Mouse (Mus musculus): Measurements from ENCODE around the gene Stx8. TPM values are rescaled to one million over a fixed set of nuclear protein-coding genes. Genes with fewer than 3 reads are reported as not detected.

Gene Stx8
- polyA plus RNA-seq, 1 experiment from 2014 or later = 74.2 TPM

DNA sequence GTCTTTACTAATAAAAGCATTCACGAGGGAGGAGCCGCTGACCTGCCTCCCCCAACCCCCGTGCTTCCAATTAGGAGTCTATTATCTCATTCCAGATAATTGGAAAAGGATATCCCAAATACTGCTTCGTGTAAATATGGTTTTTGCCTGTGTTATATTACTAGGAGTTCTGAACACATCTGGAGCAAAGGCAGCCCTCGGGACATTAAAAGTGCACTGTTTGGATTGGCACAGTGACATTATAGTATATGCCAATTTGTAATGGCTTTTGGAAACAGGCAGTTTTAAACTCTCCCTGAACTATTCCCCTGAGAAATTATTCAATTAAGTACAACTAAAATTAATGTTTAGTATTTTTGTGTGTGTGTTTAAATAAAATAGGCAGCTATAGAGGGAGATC, 108.7 kb downstream of the Stx8 start:
- 56% methylated on average over 5 of the region's 5 CpGs for WGBS
- Histone ChIP-seq H3K27ac (replicated peaks) (no peak overlapping the region), H3K9ac (no peak overlapping the region), H3K4me1 (replicated peaks) (peaks cover 29% of the 10 kb centered on the region), H3K36me3 (no peaks in the 10 kb centered on the region), H3K4me2 (no peak overlapping the region), H3K4me3 (no peak overlapping the region), H3K27me3 (no peaks in the 10 kb centered on the region), H3K9me3 (no peaks in the 10 kb centered on the region)
- ATAC-seq (ENCODE audit: low read depth) = peak; percentile 43; the same call in 1 of the 2 replicates

DNA sequence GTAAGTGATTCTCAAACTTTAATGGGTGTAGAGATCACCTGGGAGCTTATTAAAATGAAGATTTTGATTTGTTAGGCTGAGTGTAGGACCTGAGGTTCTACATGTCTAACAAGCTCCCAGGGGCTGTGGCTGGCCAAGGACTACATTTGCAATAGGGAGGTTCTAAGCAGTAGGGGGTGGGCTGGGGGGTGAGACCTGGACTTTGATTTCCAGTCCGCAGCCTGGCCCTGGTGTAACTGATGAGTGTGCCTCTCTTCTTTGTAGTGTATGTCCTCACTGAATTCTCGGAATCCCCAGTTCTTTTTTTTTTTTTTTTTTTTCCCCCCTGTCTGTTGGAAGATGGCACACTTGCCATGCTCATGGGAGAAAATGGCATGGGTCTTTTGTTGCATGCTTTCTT, 109.3 kb downstream of the Stx8 start:
- Histone ChIP-seq H3K4me2 (no peak overlapping the region), H3K4me3 (no peak overlapping the region), H3K9ac (no peak overlapping the region), H3K4me1 (replicated peaks) (peaks cover 27% of the 10 kb centered on the region), H3K27me3 (no peaks in the 10 kb centered on the region), H3K36me3 (no peaks in the 10 kb centered on the region), H3K9me3 (no peaks in the 10 kb centered on the region), H3K27ac (replicated peaks) (no peak overlapping the region)
- ATAC-seq (ENCODE audit: low read depth) = no peak
- 65% methylated on average over 2 of the region's 2 CpGs for WGBS

DNA sequence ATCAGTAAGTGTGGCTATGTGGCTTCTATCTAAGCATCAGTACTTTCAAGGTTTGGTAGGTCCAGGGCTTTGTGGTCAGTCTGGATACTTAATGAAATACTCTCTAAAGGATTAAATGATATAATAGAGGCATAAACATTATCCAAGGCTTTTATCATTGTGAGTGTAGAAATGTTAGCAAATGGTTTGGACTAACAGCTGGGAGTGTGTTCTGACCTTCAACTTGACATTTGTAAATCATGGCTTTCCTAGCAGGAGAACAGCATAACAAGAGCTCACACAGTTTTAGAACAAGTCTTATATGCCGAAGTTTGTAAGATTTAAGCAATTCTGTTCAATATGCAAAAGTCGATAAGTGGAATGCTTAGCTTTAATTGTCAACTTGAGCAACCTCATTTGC, 113.8 kb downstream of the Stx8 start:
- WGBS = 95% methylated on average over 2 of the region's 2 CpGs
- no peak for ATAC-seq (ENCODE audit: low read depth)
- no peaks in the 10 kb centered on the region for H3K36me3 ChIP-seq
- no peak overlapping the region for H3K27ac ChIP-seq (replicated peaks)
- no peak overlapping the region for H3K4me3 ChIP-seq
- H3K4me2 ChIP-seq = no peak overlapping the region
- H3K9ac ChIP-seq = no peak overlapping the region
- peaks cover 10% of the 10 kb centered on the region for H3K4me1 ChIP-seq (replicated peaks)
- no peaks in the 10 kb centered on the region for H3K9me3 ChIP-seq
- no peaks in the 10 kb centered on the region for H3K27me3 ChIP-seq

DNA sequence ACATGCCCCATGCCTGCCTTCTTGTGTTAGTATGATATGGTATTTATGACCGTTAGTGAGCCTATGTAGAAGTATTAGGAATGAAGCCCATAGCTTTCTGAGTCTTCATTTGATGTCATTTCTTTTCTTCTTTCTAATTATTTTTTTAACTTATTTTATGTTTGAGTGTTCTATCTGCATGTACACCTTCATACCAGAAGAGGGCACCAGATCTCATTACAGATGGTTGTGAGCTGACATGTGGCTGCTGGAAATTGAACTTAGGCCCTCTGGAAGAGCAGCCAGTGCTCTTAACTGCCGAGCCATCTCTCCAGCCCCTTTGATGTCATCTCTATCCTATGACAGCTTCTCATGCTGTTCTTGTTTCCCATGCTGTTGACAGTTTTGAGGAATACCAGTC, 115.0 kb downstream of the Stx8 start:
- H3K4me3 ChIP-seq = no peak overlapping the region
- H3K9me3 ChIP-seq = no peaks in the 10 kb centered on the region
- 89% methylated on average over 2 of the region's 2 CpGs for WGBS
- no peak for ATAC-seq (ENCODE audit: low read depth)
- no peaks in the 10 kb centered on the region for H3K27me3 ChIP-seq
- no peak overlapping the region for H3K4me2 ChIP-seq
- no peak overlapping the region for H3K27ac ChIP-seq (replicated peaks)
- 0 out of 2 replicates have a peak, but pooled peaks cover 4% of the 10 kb centered on the region for H3K4me1 ChIP-seq (replicated peaks)
- H3K36me3 ChIP-seq = no peaks in the 10 kb centered on the region
- no peak overlapping the region for H3K9ac ChIP-seq

DNA sequence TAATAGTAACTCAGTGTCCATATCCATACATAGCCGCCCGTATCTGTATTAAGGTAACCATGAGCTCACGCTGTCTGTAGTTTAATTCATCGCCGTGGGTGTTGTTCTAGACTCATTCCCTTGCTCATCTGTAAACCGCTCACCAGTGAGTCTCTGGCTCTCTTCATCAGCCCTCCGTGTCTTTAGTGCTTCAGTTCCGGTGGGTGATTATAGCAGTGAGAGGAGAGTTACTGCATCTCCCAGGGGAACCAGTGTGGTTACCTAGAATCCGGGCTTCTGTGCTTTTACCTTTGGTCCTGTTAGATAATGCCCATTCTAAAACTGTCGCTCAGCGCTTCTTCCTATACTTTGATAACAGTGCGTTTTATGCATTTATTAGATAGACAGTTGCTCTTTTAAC, 116.8 kb downstream of the Stx8 start:
- peak; percentile 23; the same call in 1 of the 2 replicates for ATAC-seq (ENCODE audit: low read depth)
- H3K36me3 ChIP-seq = no peaks in the 10 kb centered on the region
- H3K27ac ChIP-seq (replicated peaks) = no peak overlapping the region
- no peaks in the 10 kb centered on the region for H3K9me3 ChIP-seq
- no peaks in the 10 kb centered on the region for H3K27me3 ChIP-seq
- H3K4me3 ChIP-seq = no peak overlapping the region
- H3K9ac ChIP-seq = no peak overlapping the region
- no peak overlapping the region for H3K4me2 ChIP-seq
- H3K4me1 ChIP-seq (replicated peaks) = 0 out of 2 replicates have a peak, but pooled peaks cover 4% of the 10 kb centered on the region
- WGBS = 75% methylated on average over 12 of the region's 12 CpGs

DNA sequence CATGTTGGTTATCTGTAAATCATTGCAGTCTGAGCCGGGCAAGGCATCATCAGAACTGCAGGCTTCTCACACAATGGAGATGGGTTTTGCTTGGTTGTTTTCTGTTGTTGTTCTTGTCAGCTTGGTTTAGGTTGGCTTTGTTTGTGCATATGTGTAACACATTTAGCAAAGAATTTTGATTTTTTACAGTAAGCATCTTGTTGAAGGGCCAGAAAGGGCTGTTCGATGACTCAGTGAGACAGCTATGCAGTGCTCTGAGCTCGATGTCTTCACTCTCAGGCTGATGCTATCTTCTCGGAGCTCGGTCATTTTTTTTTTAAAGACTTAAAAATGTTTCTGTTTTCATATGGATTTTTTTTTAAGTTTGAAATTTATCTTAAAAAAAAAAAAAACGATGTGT, 117.6 kb downstream of the Stx8 start:
- Histone ChIP-seq H3K36me3 (no peaks in the 10 kb centered on the region), H3K4me2 (no peak overlapping the region), H3K4me1 (replicated peaks) (0 out of 2 replicates have a peak, but pooled peaks cover 4% of the 10 kb centered on the region), H3K9ac (no peak overlapping the region), H3K27ac (replicated peaks) (peak overlapping the region; percentile 49; the same call in 1 of the 2 replicates), H3K27me3 (no peaks in the 10 kb centered on the region), H3K4me3 (no peak overlapping the region), H3K9me3 (no peaks in the 10 kb centered on the region)
- 84% methylated on average over 6 of the region's 6 CpGs for WGBS
- ATAC-seq (ENCODE audit: low read depth) = no peak

DNA sequence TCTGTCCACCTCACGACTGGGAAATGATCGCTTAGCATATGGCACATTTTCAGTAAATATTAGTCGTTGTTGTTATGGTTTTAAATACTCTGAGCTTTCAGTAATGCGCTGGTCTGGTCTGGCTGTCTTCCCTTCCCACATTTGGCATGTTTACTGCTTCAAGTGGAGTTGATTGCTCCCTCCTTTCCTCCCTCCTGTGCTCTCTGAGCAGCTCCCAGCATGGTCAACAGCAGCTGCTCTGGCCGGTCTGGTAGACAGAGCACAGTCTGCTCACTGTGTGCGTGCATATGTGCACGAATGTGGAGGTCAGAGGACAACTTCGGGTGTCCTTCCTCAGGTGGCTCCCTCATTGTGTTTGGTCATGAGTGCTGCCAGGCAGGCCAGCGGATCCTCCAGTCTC, 120.2 kb downstream of the Stx8 start:
- ATAC-seq (ENCODE audit: low read depth) = no peak

DNA sequence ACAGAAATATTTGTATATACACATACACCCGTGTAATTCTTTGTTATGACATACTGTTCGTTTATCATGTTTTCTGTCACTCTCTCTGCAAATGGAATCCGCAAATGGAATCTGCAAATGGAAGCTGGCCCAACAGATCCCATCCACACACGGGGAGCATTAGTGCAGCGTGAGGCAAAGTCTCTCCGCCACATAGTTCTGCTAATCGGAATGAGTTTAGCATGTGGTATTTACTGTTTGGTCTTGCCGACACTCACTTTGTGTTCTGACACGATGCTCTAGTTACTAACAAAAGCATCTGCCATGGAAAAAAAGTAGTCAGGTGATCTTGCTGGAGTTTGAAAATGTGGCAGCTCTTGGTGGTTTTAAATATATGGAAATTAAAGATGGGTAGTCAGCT, 123.4 kb downstream of the Stx8 start:
- H3K4me2 ChIP-seq = no peak overlapping the region
- H3K4me3 ChIP-seq = no peak overlapping the region
- no peaks in the 10 kb centered on the region for H3K36me3 ChIP-seq
- no peaks in the 10 kb centered on the region for H3K9me3 ChIP-seq
- 73% methylated on average over 9 of the region's 9 CpGs for WGBS
- H3K4me1 ChIP-seq (replicated peaks) = peaks cover 16% of the 10 kb centered on the region
- no peak for ATAC-seq (ENCODE audit: low read depth)
- no peaks in the 10 kb centered on the region; the same call in 1 of the 2 replicates for H3K27me3 ChIP-seq
- no peak overlapping the region for H3K27ac ChIP-seq (replicated peaks)
- H3K9ac ChIP-seq = no peak overlapping the region

More for the DNA sequence above, 120.2 kb downstream of the Stx8 start:
- Histone ChIP-seq H3K36me3 (no peaks in the 10 kb centered on the region), H3K4me2 (no peak overlapping the region), H3K27ac (replicated peaks) (no peak overlapping the region), H3K9me3 (no peaks in the 10 kb centered on the region), H3K9ac (no peak overlapping the region), H3K4me3 (no peak overlapping the region), H3K4me1 (replicated peaks) (peaks cover 15% of the 10 kb centered on the region), H3K27me3 (no peaks in the 10 kb centered on the region)
- 77% methylated on average over 9 of the region's 9 CpGs for WGBS

DNA sequence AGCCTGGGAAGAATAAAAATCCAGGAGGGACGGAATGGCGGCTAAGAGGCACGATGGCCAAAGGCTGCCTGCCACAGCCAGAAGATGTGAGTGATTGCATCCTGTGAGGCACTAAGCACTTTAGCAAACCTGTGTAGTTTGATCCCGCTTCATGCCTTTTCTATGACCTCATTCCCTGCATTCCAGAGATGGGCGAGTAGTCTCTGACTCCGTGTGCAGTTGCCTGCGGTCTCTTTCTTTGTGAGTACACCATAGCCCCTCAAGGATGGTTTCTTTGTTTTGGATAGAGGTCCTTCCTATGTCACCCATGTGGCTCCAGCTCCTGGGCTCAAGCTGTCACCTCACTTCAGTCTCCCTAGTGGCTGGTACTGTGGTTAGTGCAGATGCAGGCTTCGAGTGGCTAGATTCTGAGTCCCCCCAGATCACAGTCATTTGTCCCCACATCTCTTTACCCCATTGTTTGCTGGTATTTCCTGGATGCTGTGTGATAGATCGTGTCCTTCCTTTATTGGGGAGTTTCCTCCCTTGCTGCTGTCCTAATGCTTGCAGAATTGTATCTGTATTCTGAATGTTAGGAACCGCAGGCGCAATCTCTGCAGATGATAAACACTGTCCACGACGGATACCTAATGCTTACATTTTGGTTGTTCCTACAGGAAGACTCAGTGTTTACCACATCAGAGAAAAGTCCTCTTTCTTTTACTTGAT, 124.0 kb downstream of the Stx8 start:
- H3K4me3 ChIP-seq = no peak overlapping the region
- no peak overlapping the region for H3K4me2 ChIP-seq
- WGBS = 56% methylated on average over 13 of the region's 13 CpGs
- H3K27me3 ChIP-seq = no peaks in the 10 kb centered on the region; the same call in 1 of the 2 replicates
- no peak overlapping the region for H3K9ac ChIP-seq
- no peaks in the 10 kb centered on the region for H3K9me3 ChIP-seq
- no peak overlapping the region for H3K27ac ChIP-seq (replicated peaks)
- no peaks in the 10 kb centered on the region for H3K36me3 ChIP-seq
- H3K4me1 ChIP-seq (replicated peaks) = peaks cover 16% of the 10 kb centered on the region
- ATAC-seq (ENCODE audit: low read depth) = no peak

DNA sequence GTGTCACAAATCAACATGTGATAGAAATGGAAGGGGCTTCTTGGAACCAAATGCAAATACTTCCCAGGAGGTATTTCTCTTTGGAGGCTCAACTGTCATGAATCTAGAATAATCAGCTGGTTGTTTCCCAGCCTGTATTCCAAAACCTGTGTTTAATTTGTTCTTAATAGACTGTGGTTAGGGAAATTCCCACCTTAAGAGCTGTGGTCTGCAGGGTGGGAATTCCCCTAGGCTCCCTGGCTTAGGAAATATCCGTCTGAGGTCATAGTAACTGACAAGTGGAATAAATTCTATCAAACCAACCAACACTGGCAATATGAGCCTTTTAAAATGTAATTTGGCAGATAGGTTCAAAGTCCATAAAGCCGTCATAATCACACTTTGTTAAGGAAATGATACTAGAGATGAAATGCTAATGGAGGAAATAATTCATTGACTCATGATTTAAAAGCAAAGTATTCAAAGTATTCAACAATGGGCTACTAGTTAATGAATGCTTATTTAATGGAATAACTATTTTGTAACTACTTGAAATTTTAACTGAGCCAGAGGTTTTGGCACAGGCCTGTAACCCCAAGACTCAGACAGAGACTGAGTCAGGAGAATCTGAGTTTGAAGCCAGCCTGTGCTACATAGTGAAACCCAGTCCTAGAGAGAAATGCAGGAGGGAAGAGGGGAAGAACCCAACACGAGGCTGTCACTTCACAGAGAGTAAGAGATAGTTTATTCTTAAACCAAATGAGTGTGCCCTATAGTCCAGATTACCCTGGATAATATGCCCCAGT, 126.2 kb downstream of the Stx8 start:
- no peak overlapping the region for H3K9ac ChIP-seq
- H3K4me1 ChIP-seq (replicated peaks) = peaks cover 16% of the 10 kb centered on the region
- no peak overlapping the region for H3K4me3 ChIP-seq
- 54% methylated on average over 3 of the region's 3 CpGs for WGBS
- no peak overlapping the region for H3K4me2 ChIP-seq
- H3K36me3 ChIP-seq = no peaks in the 10 kb centered on the region
- no peak for ATAC-seq (ENCODE audit: low read depth)
- no peaks in the 10 kb centered on the region; the same call in 1 of the 2 replicates for H3K27me3 ChIP-seq
- H3K27ac ChIP-seq (replicated peaks) = no peak overlapping the region
- no peaks in the 10 kb centered on the region for H3K9me3 ChIP-seq

DNA sequence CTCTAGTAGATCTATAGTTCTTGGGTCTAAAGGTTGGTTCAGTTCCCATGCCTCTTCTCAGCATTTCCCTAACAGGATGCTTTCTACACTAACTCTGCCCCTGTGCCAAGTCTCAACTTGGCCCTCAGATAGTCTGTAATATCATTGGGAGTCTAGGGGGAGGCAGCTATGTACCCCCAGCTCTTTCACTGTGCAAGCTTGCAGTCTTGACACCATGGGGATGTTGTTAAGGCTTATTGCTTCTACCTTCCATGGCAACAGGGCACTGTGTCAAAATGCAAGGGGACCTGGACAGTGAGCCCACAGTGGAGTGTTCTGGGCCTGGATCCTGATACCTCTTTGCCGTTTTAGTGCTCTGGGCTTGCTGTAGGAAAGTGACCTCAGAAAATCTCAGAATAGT, 135.6 kb downstream of the Stx8 start:
- Histone ChIP-seq H3K9ac (no peak overlapping the region), H3K9me3 (no peaks in the 10 kb centered on the region), H3K4me1 (replicated peaks) (no peaks in the 10 kb centered on the region), H3K4me3 (no peak overlapping the region), H3K27ac (replicated peaks) (no peak overlapping the region), H3K4me2 (no peak overlapping the region), H3K36me3 (no peaks in the 10 kb centered on the region), H3K27me3 (no peaks in the 10 kb centered on the region)
- WGBS = 87% methylated on average over 1 of the region's 1 CpGs
- peak; percentile 19; the same call in 1 of the 2 replicates for ATAC-seq (ENCODE audit: low read depth)

DNA sequence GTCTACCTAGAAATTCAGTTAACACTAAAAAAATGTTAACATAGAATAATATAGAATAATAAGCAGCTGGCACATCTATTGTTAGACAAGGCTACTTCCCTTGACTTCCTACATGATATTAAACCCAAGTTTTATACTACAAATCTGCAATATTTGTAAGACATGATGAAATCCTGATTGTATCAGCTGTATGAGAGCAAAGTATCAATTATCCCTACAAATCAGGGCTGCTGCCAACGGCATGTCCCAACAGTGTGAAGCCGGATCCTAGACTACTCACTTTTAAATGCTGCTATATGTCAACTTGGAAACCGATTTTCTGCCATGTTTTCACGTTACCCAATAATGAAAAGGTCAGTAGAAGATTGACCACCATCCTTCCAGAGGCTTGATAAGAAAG, 137.5 kb downstream of the Stx8 start:
- H3K9ac ChIP-seq = no peak overlapping the region
- no peak overlapping the region for H3K4me2 ChIP-seq
- H3K4me1 ChIP-seq (replicated peaks) = no peaks in the 10 kb centered on the region
- no peak overlapping the region for H3K4me3 ChIP-seq
- no peak for ATAC-seq (ENCODE audit: low read depth)
- 75% methylated on average over 4 of the region's 4 CpGs for WGBS
- H3K36me3 ChIP-seq = no peaks in the 10 kb centered on the region
- H3K27me3 ChIP-seq = no peaks in the 10 kb centered on the region
- H3K9me3 ChIP-seq = no peaks in the 10 kb centered on the region
- H3K27ac ChIP-seq (replicated peaks) = no peak overlapping the region
